Mouse (Mus musculus) limb, embryonic 14.5 days (tissue): Measurements from ENCODE around the gene Srgn. TPM values are rescaled to one million over a fixed set of nuclear protein-coding genes. Genes with fewer than 3 reads are reported as not detected.

Source experiments
- ATAC-seq: fragments of 200-750 bp; cut with Nextera tagmentation; 2 replicates; pipeline ENCODE4 v1.8.0; 2017; ENCODE audit warnings: low read depth, moderate number of reproducible peaks, moderate TSS enrichment; ENCODE audit not compliant: low FRiP score
- DNase-seq: peaks from one replicate; pipeline ENCODE4 v3.0.0-alpha.2; 2015; ENCODE audit warnings: low spot score
- H3K27ac ChIP-seq: fragments of 300-500 bp; sonication (generic); replicated peaks from 2 replicates; pipeline ENCODE4 v1.5.1; 2014; ENCODE audit warnings: low read depth, mild to moderate bottlenecking, low read length, moderate library complexity, mixed read lengths
- H3K27me3 ChIP-seq: fragments of 300-500 bp; sonication (generic); 2 replicates; pipeline ENCODE4 v1.6.1; 2014; ENCODE audit warnings: low read length, mixed read lengths; ENCODE audit not compliant: control insufficient read depth, insufficient read depth
- H3K36me3 ChIP-seq: fragments of 300-500 bp; sonication (generic); 2 replicates; pipeline ENCODE4 v1.6.1; 2014; ENCODE audit warnings: mild to moderate bottlenecking, low read length, moderate library complexity, mixed read lengths; ENCODE audit not compliant: control insufficient read depth, insufficient read depth
- H3K4me1 ChIP-seq: fragments of 300-500 bp; sonication (generic); 2 replicates; pipeline ENCODE4 v1.6.1; 2014; ENCODE audit warnings: antibody characterized with exemption, low read length, mixed read lengths; ENCODE audit not compliant: control insufficient read depth, insufficient read depth
- H3K4me2 ChIP-seq: fragments of 300-500 bp; sonication (generic); replicated peaks from 2 replicates; pipeline ENCODE4 v1.6.1; 2014; ENCODE audit warnings: low read depth, mild to moderate bottlenecking, low read length, moderate library complexity; ENCODE audit not compliant: severe bottlenecking
- H3K4me3 ChIP-seq: fragments of 300-500 bp; sonication (generic); replicated peaks from 2 replicates; pipeline ENCODE4 v1.5.1; 2014; ENCODE audit warnings: low read length
- H3K9ac ChIP-seq: fragments of 300-500 bp; sonication (generic); 2 replicates; pipeline ENCODE4 v1.6.1; 2014; ENCODE audit warnings: mild to moderate bottlenecking, low read depth, low read length, moderate library complexity; ENCODE audit not compliant: severe bottlenecking
- H3K9me3 ChIP-seq: fragments of 300-500 bp; sonication (generic); 2 replicates; pipeline ENCODE4 v1.6.1; 2016; ENCODE audit warnings: low read length; ENCODE audit not compliant: control insufficient read depth
- POLR2A ChIP-seq: fragments of 200-500 bp; IDR thresholded peaks from 2 replicates; pipeline ENCODE4 v1.8.0; 2012; ENCODE audit warnings: inconsistent platforms, mild to moderate bottlenecking, moderate library complexity, borderline replicate concordance; ENCODE audit not compliant: insufficient read depth, insufficient read length; ENCODE audit errors: extremely low read depth
- WGBS: fragments of 180-500 bp; shearing (Covaris S2); extraction: QIAGEN DNeasy Blood & Tissue Kit; methylation state at CpG from one replicate; pipeline ENCODE4 v1.1.7; 2014; 5-methylcytosine and 5-hydroxymethylcytosine counted together
- polyA plus RNA-seq, 2 experiments: library from polyadenylated mRNA; depleted of rRNA in 1 of 2; stranded (reverse) in 1 of 2; unstranded in 1 of 2; fragments of >200 nt; fragmentation: Nextera tagmentation in 1 of 2; extraction: Ambion mirVana in 1 of 2; gene quantifications; 2 replicates each; pipeline versions ENCODE4 v1.2.1 to v1.2.3; 2012 to 2014

Srgn gene
- polyA plus RNA-seq, 2 experiments: 14.7 to 49.4 TPM

- TF ChIP-seq POLR2A: no peak
- H3K4me2 ChIP-seq: no peak overlapping the region
- ATAC-seq: no peak
Observed at GRCm38 (mm10) chr10:62509032-62509656, 18.1 kb downstream of the Srgn start.

GRCm38 (mm10) chr10:62508459-62508858 lies 18.8 kb downstream of the Srgn start:
- WGBS: 9% methylated on average over 11 of the region's 11 CpGs
- no peak for ATAC-seq
- H3K27me3 ChIP-seq: no peaks in the 10 kb centered on the region
- DNase-seq: no peak
- no peak for TF ChIP-seq POLR2A
- peak overlapping the region; percentile 24 for H3K4me3 ChIP-seq
- H3K9me3 ChIP-seq: no peaks in the 10 kb centered on the region
- peak overlapping the region; percentile 32; the same call in 1 of the 2 replicates for H3K9ac ChIP-seq
- no peaks in the 10 kb centered on the region for H3K4me1 ChIP-seq
- H3K4me2 ChIP-seq: peak overlapping the region; percentile 48
- H3K27ac ChIP-seq: no peak overlapping the region
- no peaks in the 10 kb centered on the region for H3K36me3 ChIP-seq

More at GRCm38 (mm10) chr10:62509032-62509656, 18.1 kb downstream of the Srgn start:
- WGBS: 63% methylated on average over 11 of the region's 11 CpGs
- H3K4me3 ChIP-seq: no peak overlapping the region
- H3K27ac ChIP-seq: no peak overlapping the region
- no peaks in the 10 kb centered on the region for H3K4me1 ChIP-seq
- no peaks in the 10 kb centered on the region for H3K9me3 ChIP-seq
- no peak overlapping the region for H3K9ac ChIP-seq
- H3K36me3 ChIP-seq: no peaks in the 10 kb centered on the region
- H3K27me3 ChIP-seq: no peaks in the 10 kb centered on the region
- DNase-seq: no peak

- Histone ChIP-seq H3K4me2 (peak overlapping the region; percentile 48), H3K27ac (no peak overlapping the region), H3K9me3 (no peaks in the 10 kb centered on the region), H3K36me3 (no peaks in the 10 kb centered on the region), H3K4me3 (peak overlapping the region; percentile 24), H3K27me3 (no peaks in the 10 kb centered on the region), H3K9ac (peak overlapping the region; percentile 32; the same call in 1 of the 2 replicates), H3K4me1 (no peaks in the 10 kb centered on the region)
- ATAC-seq (no peak), DNase-seq (no peak)
- no peak for TF ChIP-seq POLR2A
- WGBS: 12% methylated on average over 18 of the region's 18 CpGs
Observed at GRCm38 (mm10) chr10:62507591-62508308, 19.5 kb downstream of the Srgn start.

GRCm38 (mm10) chr10:62507071-62507470 lies 20.2 kb downstream of the Srgn start:
- Histone ChIP-seq H3K4me2 (no peak overlapping the region), H3K36me3 (no peaks in the 10 kb centered on the region), H3K27ac (no peak overlapping the region), H3K9ac (no peak overlapping the region), H3K4me1 (no peaks in the 10 kb centered on the region), H3K27me3 (no peaks in the 10 kb centered on the region), H3K9me3 (no peaks in the 10 kb centered on the region), H3K4me3 (no peak overlapping the region)
- DNase-seq (no peak), ATAC-seq (no peak)
- no peak for TF ChIP-seq POLR2A
- WGBS: 88% methylated on average over 4 of the region's 4 CpGs

GRCm38 (mm10) chr10:62506019-62506556 lies 21.2 kb downstream of the Srgn start:
- Histone ChIP-seq H3K27ac (no peak overlapping the region), H3K4me2 (no peak overlapping the region), H3K4me1 (no peaks in the 10 kb centered on the region), H3K9me3 (no peaks in the 10 kb centered on the region), H3K27me3 (no peaks in the 10 kb centered on the region), H3K4me3 (no peak overlapping the region), H3K9ac (no peak overlapping the region), H3K36me3 (no peaks in the 10 kb centered on the region)
- no peak for DNase-seq
- no peak for ATAC-seq
- whole genome bisulfite sequencing: 80% methylated on average over 17 of the region's 17 CpGs
- no peak for TF ChIP-seq POLR2A
